Mouse (Mus musculus) left cerebral cortex, postnatal 10 days (tissue): Measurements from ENCODE around the gene Tmem100. TPM values are rescaled to one million over a fixed set of nuclear protein-coding genes. Genes with fewer than 3 reads are reported as not detected.

ENCODE experiments used
- DNase-seq, 2 experiments: peaks; one replicate each; pipeline ENCODE4 v3.0.0; 2021 to 2022; ENCODE audit warnings: low spot score in 2 of 2, mixed read lengths in 1 of 2; ENCODE audit errors: extremely low spot score in 1 of 2
- intact Hi-C: fragments of 180-260 bp; cut with DNase I; formaldehyde crosslinking; loops from one replicate; pipeline ENCODE4 v1.15.1; 2025
- total RNA-seq, 2 experiments: library from RNA; stranded (reverse); gene quantifications; 2 replicates each; pipeline ENCODE4 v1.2.3; 2021

Gene Tmem100
- total RNA-seq, 2 experiments from 2014 or later: 17.9 to 18.4 TPM

DNA sequence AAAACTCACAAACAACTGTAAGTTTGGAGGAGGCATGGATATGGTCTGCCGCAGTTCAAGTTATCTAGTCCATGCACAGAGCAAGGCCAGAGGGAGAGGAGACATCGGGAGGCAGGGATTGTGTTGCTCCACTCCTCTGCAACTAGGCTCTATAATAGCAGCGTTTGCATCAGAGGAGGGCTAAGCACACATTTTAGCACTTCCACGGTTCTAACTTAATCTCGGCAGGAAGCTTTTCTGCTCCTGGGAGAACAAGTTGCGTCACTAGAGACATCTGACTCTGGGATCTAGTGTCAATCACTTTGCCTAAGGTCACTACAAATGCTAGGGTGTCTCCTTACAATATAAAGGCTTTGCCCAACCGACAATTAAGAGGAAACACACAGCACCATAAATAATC, 16.1 kb downstream of the Tmem100 start:
- intact Hi-C loops: no loop called here
- no peak for DNase-seq

GRCm38 (mm10) chr11:90047271-90047670, 17.1 kb downstream of the Tmem100 start:
- no peak for DNase-seq
- intact Hi-C loops: no loop called here

DNA sequence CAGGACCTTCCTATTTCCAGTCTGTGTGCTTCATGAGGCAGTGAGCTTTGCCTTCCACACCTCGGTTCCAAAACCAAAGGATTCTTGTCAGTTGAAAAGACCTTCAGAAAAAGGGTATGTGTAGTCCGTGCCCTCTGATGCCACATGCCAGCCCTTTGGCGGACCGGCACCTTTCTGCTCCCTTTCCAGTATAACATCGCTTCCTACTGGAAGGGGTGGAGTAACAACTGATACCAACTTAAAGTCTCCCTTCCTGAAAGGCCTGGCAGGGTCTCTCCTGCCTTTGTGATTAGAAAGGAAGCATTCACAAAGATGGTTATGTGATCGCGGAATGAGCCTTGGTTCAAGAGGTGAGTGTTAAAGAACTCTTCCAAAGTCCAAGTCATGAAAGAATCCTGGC, 19.9 kb downstream of the Tmem100 start:
- intact Hi-C loops: no loop called here
- no peak for DNase-seq

- intact Hi-C loops: no loop called here
- no peak for DNase-seq
These were observed 22.6 kb downstream of the Tmem100 start for GRCm38 (mm10) chr11:90052785-90053184.

- DNase-seq: no peak
- intact Hi-C loops: no loop called here
These were observed 23.7 kb downstream of the Tmem100 start for GRCm38 (mm10) chr11:90053820-90054219.

GRCm38 (mm10) chr11:90054401-90054800, 24.3 kb downstream of the Tmem100 start:
- peak in 1 of 2 experiments; percentile 68 for DNase-seq
- intact Hi-C loops: no loop called here

- no peak for DNase-seq
- intact Hi-C loops: no loop called here
These were observed 26.9 kb downstream of the Tmem100 start for GRCm38 (mm10) chr11:90057070-90057469.

- DNase-seq: no peak
- intact Hi-C loops: no loop called here
These were observed 29.1 kb downstream of the Tmem100 start for GRCm38 (mm10) chr11:90059241-90059640.

DNA sequence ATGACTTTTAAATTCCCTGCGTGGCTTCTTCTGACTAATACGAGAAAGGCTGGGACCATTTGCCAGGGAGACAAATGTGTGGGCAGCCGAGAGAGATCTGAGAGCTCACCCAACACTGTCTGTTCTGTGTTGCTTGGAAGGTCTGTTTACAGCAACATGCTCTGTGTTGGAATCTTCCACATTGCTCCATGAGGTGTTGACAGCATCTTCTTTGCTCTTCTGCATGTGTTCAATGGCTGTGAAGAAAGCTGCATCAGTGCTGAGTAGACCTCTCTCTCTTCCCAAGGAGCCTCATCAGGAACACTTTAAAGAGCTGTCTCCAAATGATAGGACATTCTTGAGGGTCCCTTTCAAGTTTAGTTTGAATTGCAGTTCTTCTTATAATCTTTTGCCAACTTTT, 32.5 kb downstream of the Tmem100 start:
- intact Hi-C loops: no loop called here
- no peak for DNase-seq

DNA sequence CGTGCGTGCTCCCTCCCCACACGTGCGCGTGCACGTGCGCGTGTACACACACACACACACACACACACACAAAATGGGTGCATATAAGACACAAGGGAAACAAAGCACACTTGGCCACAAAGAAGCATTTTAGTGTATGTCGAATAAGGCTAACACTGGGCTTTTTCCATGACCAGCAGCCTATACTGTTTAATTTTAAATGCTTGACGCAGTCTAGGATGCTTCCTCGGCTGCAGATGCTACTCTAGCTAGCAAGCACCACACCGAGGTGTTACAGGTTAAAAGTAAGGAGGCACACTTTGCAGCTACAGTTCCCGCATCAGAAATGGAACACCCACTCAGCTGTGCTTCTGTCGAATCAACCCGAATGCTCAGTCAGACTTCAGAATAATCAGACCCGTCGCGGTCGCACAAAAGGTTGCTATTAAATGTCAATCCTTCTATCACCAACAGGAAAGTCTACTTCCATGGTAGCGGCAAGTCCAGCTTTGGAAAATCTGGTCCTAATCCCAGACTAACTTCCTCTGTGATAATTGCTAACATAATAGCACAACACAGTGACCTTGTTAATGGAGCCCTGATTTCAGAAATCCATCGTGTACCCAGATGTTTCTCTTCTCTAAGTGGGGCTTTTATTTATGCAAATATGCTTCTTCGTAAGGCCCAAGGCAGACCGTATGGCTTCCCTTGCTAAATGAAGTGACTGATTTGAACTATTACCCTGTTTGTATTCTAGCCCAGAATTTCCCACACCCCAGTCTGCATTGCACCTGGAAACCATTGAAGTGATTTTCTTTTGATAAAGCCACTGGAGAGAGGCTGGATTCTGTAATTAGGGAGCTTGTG, 36.5 kb downstream of the Tmem100 start:
- DNase-seq: no peak
- intact Hi-C loops: no loop called here

DNA sequence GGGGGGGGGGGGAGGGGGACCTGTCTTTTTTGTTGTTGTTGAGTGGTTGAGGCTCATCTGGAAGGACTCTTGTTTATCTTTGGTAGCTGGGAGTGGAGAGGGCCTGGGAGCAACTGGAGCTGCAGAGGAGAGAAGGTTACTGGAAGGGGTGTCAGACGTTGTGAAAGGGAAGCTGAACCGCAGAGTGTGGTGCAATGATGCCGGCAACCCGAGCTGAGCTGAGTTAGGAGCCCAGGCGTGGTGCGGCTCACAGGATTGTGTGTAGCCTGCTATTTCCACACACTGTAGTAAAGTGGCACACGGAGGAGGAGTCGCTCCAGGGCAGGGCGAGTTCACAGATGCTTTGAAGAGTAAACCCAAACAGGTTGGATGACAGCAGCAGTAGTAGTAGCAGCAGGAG, 41.6 kb downstream of the Tmem100 start:
- intact Hi-C loops: no loop called here

DNA sequence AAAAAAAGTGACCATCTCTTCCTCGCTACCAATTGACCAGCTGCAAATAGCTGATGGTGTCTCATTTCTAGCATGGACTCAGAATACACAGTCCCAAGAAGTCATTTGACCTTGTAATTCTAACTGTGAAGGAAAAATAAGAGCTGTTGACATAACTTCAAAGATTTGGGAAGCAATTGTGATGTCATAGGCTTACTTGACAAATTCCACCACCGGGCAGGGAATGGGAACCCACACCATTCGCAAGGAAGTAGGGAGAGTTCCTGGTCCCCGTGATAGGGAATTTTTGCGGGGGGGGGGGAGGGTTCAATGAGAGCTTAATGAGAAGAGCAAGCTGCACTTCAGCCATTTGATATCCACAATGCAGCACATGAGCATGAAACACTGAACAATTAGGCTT, 43.1 kb downstream of the Tmem100 start:
- intact Hi-C loops: no loop called here
- no peak for DNase-seq

More for the DNA sequence above, 41.6 kb downstream of the Tmem100 start:
- peak in 1 of 2 experiments; percentile 24 for DNase-seq

- intact Hi-C loops: no loop called here
- DNase-seq: no peak
These were observed 46.5 kb downstream of the Tmem100 start for GRCm38 (mm10) chr11:90076666-90077065.

GRCm38 (mm10) chr11:90080678-90081267, 50.6 kb downstream of the Tmem100 start:
- DNase-seq: no peak
- intact Hi-C loops: no loop called here

DNA sequence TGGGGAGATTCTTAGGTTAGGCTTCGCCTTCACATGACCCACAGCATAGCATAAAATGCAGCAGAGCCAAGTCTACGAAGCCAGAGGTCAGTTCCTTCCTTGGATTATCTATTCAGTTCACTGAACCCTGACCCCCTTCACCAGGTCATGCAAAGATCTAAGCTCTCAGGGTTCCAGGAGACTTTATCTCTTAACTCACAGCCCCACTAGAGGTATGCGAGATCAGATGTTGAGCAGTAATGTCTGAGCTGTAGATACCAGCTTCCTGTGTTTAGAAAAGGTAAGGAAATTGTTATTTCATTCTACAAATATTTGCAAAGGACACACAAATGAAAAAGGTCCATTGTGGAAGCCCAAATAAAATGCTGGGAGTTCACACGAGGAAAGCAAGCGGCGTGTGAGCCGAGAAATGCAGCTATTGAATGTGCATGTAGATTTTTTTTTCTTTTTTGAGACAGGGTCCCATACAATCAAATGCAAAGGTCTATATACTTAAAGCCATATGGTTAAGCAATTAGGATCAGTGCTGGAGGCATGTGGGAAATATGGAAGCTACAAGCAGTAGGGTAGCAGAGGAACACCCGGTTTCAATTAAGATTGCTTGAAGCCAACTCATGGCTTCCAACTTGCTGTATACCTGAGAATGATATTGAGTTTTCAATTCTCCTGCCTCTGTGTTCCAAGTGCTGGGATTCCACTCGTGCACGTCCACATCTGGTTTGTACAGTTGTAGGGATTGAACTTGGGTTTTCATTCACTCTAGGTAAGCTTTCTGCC, 51.9 kb downstream of the Tmem100 start:
- no peak for DNase-seq
- intact Hi-C loops: no loop called here

DNA sequence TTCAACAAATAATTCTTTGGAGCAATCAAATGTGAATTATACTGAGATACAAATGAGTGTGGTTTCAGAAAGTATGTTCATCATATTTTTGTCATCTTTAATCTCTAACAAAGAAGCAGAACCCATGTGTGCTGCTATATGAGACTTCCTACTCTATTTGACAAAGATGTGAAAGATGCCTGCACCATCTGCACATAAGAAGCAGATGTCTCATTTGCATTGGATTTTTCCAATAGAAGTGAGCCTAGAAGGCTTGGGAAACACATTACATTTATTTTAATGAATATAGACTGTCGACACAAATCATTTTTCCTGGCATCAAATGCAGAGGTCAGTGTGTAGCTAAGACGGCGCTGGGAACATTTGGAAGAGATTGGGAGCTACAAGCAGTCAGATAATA, 52.9 kb downstream of the Tmem100 start:
- peak in 1 of 2 experiments; percentile 42 for DNase-seq
- intact Hi-C loops: no loop called here

GRCm38 (mm10) chr11:90084166-90084565, 54.0 kb downstream of the Tmem100 start:
- no peak for DNase-seq
- intact Hi-C loops: no loop called here
